Mouse (Mus musculus) liver, embryonic 16.5 days (tissue): ENCODE data around the gene Slc51b. TPM values are rescaled to one million over a fixed set of nuclear protein-coding genes. Genes with fewer than 3 reads are reported as not detected.

Source experiments
- ATAC-seq: fragments of 200-750 bp; cut with Nextera tagmentation; 2 replicates; pipeline ENCODE4 v1.8.0; 2017; ENCODE audit warnings: low read depth, mild to moderate bottlenecking, moderate number of reproducible peaks, moderate library complexity
- H3K27ac ChIP-seq: fragments of 300-500 bp; sonication (generic); 2 replicates; pipeline ENCODE4 v1.5.1; 2014; ENCODE audit warnings: mild to moderate bottlenecking, low read length
- H3K27me3 ChIP-seq: fragments of 300-500 bp; sonication (generic); 2 replicates; pipeline ENCODE4 v1.6.1; 2014; ENCODE audit warnings: low read depth, low read length, mixed read lengths; ENCODE audit not compliant: control insufficient read depth, insufficient read depth
- H3K36me3 ChIP-seq: fragments of 300-500 bp; sonication (generic); 2 replicates; pipeline ENCODE4 v1.6.1; 2014; ENCODE audit warnings: mild to moderate bottlenecking; ENCODE audit not compliant: control insufficient read depth, insufficient read depth
- H3K4me1 ChIP-seq: fragments of 300-500 bp; sonication (generic); 2 replicates; pipeline ENCODE4 v1.6.1; 2014; ENCODE audit warnings: low read depth, low read length, mixed read lengths; ENCODE audit not compliant: control insufficient read depth
- H3K4me2 ChIP-seq: fragments of 300-500 bp; sonication (generic); 2 replicates; pipeline ENCODE4 v1.6.1; 2014; ENCODE audit warnings: low read depth, low read length, mixed read lengths
- H3K4me3 ChIP-seq: fragments of 300-500 bp; sonication (generic); 2 replicates; pipeline ENCODE4 v1.5.1; 2014; ENCODE audit warnings: low read depth, mild to moderate bottlenecking, low read length
- H3K9ac ChIP-seq: fragments of 300-500 bp; sonication (generic); 2 replicates; pipeline ENCODE4 v1.6.1; 2014; ENCODE audit warnings: low read depth, low read length
- H3K9me3 ChIP-seq: fragments of 300-500 bp; sonication (generic); replicated peaks from 2 replicates; pipeline ENCODE4 v1.6.1; 2016; ENCODE audit warnings: low read length; ENCODE audit not compliant: control insufficient read depth
- WGBS: fragments of 180-500 bp; shearing (Covaris S2); extraction: QIAGEN DNeasy Blood & Tissue Kit; methylation state at CpG from one replicate; pipeline ENCODE4 v1.1.7; 2014; ENCODE audit not compliant: insufficient replicate concordance; 5-methylcytosine and 5-hydroxymethylcytosine counted together
- polyA plus RNA-seq: library from polyadenylated mRNA; unstranded; fragments of >200 nt; fragmentation: Nextera tagmentation; extraction: Ambion mirVana; gene quantifications from 2 replicates; pipeline ENCODE4 v1.2.1, GENCODE M21; 2015

Gene Slc51b
- polyA plus RNA-seq = 0.17 TPM in 1 of 2 replicates, not detected in the other

DNA sequence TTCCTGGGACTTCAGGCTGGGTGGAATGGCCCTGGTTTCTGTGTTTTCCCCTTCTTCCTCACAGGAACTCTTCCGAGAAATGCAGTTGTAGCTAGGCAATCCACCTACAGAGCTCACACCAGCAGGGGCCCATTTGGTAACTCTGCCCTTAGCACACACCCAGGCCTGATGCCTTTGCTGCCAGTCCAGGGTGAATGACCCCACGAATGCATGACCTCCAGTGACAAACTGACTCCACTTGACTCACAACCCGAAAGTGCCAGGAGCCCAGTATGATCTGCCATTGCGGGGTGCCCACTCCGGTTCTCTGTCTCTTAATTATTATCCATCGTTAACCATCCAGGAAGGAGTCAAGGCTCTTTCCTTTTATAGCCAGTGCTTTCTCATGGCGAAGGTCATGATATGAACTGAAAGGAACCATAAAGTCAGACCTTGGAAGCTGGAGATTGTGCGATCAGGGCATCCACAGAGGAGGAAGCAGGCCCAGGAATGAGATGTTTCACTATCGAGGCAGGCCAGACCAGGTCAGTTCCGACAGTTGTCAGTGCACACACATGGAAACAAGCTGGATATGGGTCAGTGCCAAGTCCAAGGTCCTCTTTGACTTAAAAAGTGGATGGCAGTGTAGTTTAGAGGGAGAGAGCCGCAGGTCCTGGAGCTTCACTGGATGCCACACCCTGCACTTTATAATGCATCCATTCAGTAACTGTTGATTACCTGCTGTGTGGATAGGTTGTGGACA, at the start of gene Slc51b:
TSS of gene Slc51b (minus strand) at position 196 of the 742 bp plus-strand sequence.
- no peaks in the 10 kb centered on the region for H3K4me1 ChIP-seq
- 63% methylated on average over 11 of the region's 11 CpGs for WGBS
- no peaks in the 10 kb centered on the region for H3K36me3 ChIP-seq
- no peak within 1 kb of the TSS for H3K27ac ChIP-seq
- H3K4me3 ChIP-seq = no peak within 1 kb of the TSS
- no peak for ATAC-seq
- no peak within 1 kb of the TSS for H3K9ac ChIP-seq
- no peaks in the 10 kb centered on the region for H3K27me3 ChIP-seq
- no peak within 1 kb of the TSS for H3K4me2 ChIP-seq
- no peaks in the 10 kb centered on the region for H3K9me3 ChIP-seq

DNA sequence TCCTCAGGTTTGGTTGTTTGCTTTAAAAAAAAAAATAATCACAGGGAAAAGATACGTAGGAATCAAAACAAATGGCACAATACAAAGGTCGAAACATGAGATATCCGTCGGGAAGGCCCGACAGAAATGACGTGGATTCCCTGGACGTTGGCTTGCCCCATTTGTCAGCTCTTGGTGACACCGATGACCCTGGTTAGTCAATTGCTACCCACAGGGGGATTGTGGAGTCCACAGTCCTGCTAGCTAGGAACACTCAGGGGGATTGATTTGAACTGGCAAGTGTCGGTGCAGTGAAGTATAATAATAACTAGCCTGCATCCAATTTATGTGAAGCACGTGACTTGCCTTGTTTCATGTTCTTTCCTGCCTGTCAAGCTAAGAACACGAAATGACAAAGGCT, 44.9 kb upstream of the Slc51b start:
- no peak overlapping the region for H3K4me3 ChIP-seq
- H3K27me3 ChIP-seq = no peaks in the 10 kb centered on the region
- 0 out of 2 replicates have a peak, but pooled peaks have one; percentile 35 for ATAC-seq
- no peak overlapping the region for H3K4me2 ChIP-seq
- H3K4me1 ChIP-seq = peaks cover 6% of the 10 kb centered on the region; the same call in 1 of the 2 replicates
- peak overlapping the region; percentile 45; the same call in 1 of the 2 replicates for H3K27ac ChIP-seq
- H3K9me3 ChIP-seq = no peaks in the 10 kb centered on the region
- peaks cover 3% of the 10 kb centered on the region; the same call in 1 of the 2 replicates for H3K36me3 ChIP-seq
- no peak overlapping the region for H3K9ac ChIP-seq
- WGBS = 61% methylated on average over 11 of the region's 11 CpGs

GRCm38 (mm10) chr9:65465241-65465640, 42.5 kb upstream of the Slc51b start:
- H3K4me1 ChIP-seq = peaks cover 25% of the 10 kb centered on the region
- WGBS = 72% methylated on average over 2 of the region's 2 CpGs
- peaks cover 3% of the 10 kb centered on the region; the same call in 1 of the 2 replicates for H3K36me3 ChIP-seq
- no peak overlapping the region for H3K4me3 ChIP-seq
- no peak overlapping the region for H3K9ac ChIP-seq
- no peak overlapping the region for H3K27ac ChIP-seq
- no peak overlapping the region for H3K4me2 ChIP-seq
- no peaks in the 10 kb centered on the region for H3K9me3 ChIP-seq
- 0 out of 2 replicates have a peak, but pooled peaks have one; percentile 23 for ATAC-seq
- H3K27me3 ChIP-seq = no peaks in the 10 kb centered on the region

DNA sequence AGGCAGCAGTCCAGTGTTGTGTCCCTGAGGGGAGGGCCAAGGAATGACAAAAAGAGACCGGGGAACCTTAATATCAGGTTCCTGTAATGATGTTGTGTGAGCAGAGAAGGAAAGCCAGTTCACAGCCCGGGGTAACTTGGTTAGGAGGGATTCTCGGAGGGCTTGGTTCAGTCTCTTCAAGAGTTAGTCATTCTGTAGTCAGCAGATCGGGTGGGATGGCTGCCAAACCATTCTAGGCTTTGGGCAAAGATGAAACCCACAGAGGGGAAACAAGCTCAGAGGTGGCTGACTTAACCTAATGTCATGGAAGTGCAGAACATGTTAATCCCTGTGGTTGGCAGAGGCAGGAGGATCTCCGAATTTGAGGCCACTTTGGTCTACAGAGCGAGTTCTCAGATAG, 41.4 kb upstream of the Slc51b start:
- H3K9me3 ChIP-seq = no peaks in the 10 kb centered on the region
- no peak overlapping the region for H3K4me3 ChIP-seq
- ATAC-seq = no peak
- no peak overlapping the region for H3K27ac ChIP-seq
- H3K9ac ChIP-seq = no peak overlapping the region
- H3K4me1 ChIP-seq = peaks cover 25% of the 10 kb centered on the region
- H3K4me2 ChIP-seq = no peak overlapping the region
- WGBS = 66% methylated on average over 6 of the region's 6 CpGs
- H3K36me3 ChIP-seq = peaks cover 3% of the 10 kb centered on the region; the same call in 1 of the 2 replicates
- no peaks in the 10 kb centered on the region for H3K27me3 ChIP-seq

DNA sequence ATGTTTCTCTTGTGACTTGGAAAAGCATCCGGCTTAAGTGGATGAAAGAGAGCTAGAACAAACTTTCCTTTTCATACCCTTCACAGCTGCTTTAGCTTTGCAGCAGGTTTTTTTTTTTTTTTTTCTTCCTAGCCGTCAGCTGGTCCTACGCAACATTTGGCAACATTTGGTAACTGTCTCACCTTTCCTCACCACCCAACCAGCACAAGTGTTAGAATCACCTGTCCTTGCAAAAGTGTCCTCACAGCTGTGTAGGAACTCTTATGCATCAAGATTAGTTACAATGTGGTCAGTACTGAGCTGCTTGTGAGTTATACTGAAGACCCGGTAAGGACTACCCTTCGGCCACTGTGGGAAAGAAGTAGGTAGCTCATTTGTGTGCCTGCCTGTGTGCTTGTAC, 39.8 kb upstream of the Slc51b start:
- no peak overlapping the region for H3K4me3 ChIP-seq
- no peaks in the 10 kb centered on the region for H3K27me3 ChIP-seq
- 86% methylated on average over 5 of the region's 5 CpGs for WGBS
- H3K4me2 ChIP-seq = no peak overlapping the region
- H3K36me3 ChIP-seq = peaks cover 3% of the 10 kb centered on the region; the same call in 1 of the 2 replicates
- H3K9me3 ChIP-seq = no peaks in the 10 kb centered on the region
- no peak overlapping the region for H3K27ac ChIP-seq
- H3K9ac ChIP-seq = no peak overlapping the region
- H3K4me1 ChIP-seq = peaks cover 23% of the 10 kb centered on the region
- no peak for ATAC-seq

GRCm38 (mm10) chr9:65460732-65461442, 38.1 kb upstream of the Slc51b start, which contains the start of gene Spg21:
Gene Spg21 (plus strand): TSS chr9:65460947.
- ATAC-seq = peak; percentile 89
- WGBS = under 1% methylated on average over 53 of the region's 53 CpGs
- H3K27ac ChIP-seq = peak within 1 kb of the TSS; percentile 78

GRCm38 (mm10) chr9:65460198-65460597, 37.4 kb upstream of the Slc51b start:
- WGBS = 58% methylated on average over 3 of the region's 3 CpGs
- no peak overlapping the region; the same call in 1 of the 2 replicates for H3K4me2 ChIP-seq
- H3K27me3 ChIP-seq = no peaks in the 10 kb centered on the region
- H3K4me3 ChIP-seq = no peak overlapping the region
- no peak overlapping the region for H3K9ac ChIP-seq
- no peaks in the 10 kb centered on the region for H3K9me3 ChIP-seq
- ATAC-seq = no peak
- H3K27ac ChIP-seq = no peak overlapping the region
- no peaks in the 10 kb centered on the region for H3K36me3 ChIP-seq
- H3K4me1 ChIP-seq = peaks cover 23% of the 10 kb centered on the region

More at GRCm38 (mm10) chr9:65460732-65461442, 38.1 kb upstream of the Slc51b start, which contains the start of gene Spg21:
- H3K4me3 ChIP-seq = peak within 1 kb of the TSS; percentile 72
- no peaks in the 10 kb centered on the region for H3K27me3 ChIP-seq
- H3K36me3 ChIP-seq = peaks cover 3% of the 10 kb centered on the region; the same call in 1 of the 2 replicates
- H3K4me1 ChIP-seq = peaks cover 23% of the 10 kb centered on the region
- peak within 1 kb of the TSS; percentile 75 for H3K4me2 ChIP-seq
- H3K9me3 ChIP-seq = no peaks in the 10 kb centered on the region
- H3K9ac ChIP-seq = peak within 1 kb of the TSS; percentile 70

GRCm38 (mm10) chr9:65458975-65459374, 36.2 kb upstream of the Slc51b start:
- H3K9ac ChIP-seq = no peak overlapping the region
- no peak overlapping the region for H3K27ac ChIP-seq
- no peak overlapping the region for H3K4me2 ChIP-seq
- H3K4me1 ChIP-seq = peaks cover 20% of the 10 kb centered on the region
- H3K27me3 ChIP-seq = no peaks in the 10 kb centered on the region
- no peak overlapping the region for H3K4me3 ChIP-seq
- no peak for ATAC-seq
- no peaks in the 10 kb centered on the region for H3K9me3 ChIP-seq
- 77% methylated on average over 2 of the region's 2 CpGs for WGBS
- H3K36me3 ChIP-seq = no peaks in the 10 kb centered on the region
